Mouse (Mus musculus) cerebellum, postnatal 10 days (tissue): ENCODE measurements around the gene Iars.
"Not testable (repeated sequence)": the region's sequence is repeated elsewhere in the genome, so short reads cannot be mapped to it uniquely, and the experiment has no call there.

Source experiments
- DNase-seq, 2 experiments: peaks; one replicate each; pipeline ENCODE4 v3.0.0; 2021; ENCODE audit warnings: mixed read lengths in 2 of 2

Gene Iars

GRCm38 (mm10) chr13:49738011-49738410, 56.1 kb downstream of the Iars start:
- DNase-seq, result no peak

DNA sequence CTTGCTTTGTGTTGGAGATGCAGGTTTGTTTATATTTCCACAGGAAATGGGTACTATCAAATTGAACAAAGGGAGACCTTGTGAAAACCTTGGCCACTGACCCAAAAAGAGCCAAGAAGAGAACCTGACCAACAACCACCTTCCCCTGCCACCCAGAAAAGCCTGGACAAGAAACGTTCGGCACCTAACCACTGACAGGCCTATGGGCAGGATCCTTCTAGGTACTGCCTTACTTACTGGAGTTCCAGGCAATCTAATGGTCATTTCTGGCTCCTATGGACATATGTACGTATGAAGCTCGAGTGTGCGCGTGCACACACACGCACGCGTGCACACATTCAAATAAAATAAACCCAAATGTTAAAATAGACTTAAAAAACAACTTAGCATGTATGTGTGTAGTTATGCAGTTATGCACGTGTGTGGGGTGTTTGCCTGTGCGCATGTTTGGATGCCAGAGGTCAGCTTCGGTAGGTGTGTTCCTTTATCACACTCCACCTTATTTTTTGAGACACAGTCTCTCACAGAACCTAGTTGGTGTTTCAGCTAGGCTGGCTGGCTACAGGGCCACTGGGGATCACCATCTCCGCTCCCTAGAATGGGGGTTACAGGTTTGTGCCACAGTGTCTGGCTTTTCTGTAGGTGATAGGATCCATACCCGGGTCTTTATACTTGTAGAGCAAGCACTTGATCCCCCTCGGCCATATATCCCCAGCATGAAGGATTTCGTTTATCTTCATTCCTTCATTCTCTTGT, 59.6 kb downstream of the Iars start:
- DNase-seq, result no peak

GRCm38 (mm10) chr13:49756591-49756990, 74.7 kb downstream of the Iars start:
- DNase-seq, result no peak

DNA sequence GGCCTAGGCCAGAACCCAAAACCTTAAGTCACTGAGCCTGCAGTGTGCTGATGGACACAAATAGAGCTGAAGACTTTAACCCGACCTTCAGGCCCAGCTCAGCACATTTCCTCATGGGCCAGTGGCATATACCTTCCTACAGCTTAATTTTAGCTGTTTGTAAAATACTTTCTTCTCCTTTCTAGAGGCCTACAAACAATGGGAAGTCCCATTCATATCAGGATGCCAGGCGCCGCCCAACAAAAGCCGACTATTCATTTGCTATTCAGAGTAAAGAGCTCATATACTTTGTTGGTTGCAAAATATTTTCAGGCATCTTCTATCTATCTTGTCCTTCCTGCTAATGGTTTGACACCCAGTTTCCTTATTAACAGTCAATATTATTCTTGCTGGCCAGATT, 76.1 kb downstream of the Iars start:
- DNase-seq, result no peak

GRCm38 (mm10) chr13:49760675-49761074, 78.8 kb downstream of the Iars start:
- DNase-seq, result no peak

GRCm38 (mm10) chr13:49762208-49762607, 80.3 kb downstream of the Iars start:
- DNase-seq, result no peak

GRCm38 (mm10) chr13:49765306-49765705, 83.4 kb downstream of the Iars start:
- DNase-seq, result peak in 1 of 2 experiments; percentile 6

DNA sequence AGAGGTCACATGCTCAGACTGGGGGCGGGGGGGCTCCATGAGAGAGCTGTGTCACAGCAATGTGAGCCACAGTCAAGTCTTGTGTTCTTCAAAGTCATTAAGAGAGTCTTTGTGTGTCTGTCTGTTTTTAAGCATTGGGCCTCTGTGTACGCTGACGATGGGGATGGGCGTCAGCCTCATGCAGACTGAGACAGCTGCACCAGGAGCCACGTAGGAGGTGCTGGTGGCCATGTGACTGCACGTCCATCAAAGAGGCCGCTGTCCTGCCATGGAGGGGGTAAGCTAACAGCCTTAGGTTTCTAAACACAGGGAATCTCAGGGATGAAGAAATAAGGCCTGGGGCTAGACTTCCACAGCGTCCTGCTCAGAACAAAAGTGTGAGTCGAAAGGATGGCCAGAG, 84.4 kb downstream of the Iars start:
- no peak for DNase-seq

- DNase-seq, result no peak
Observed at GRCm38 (mm10) chr13:49768048-49768447, 86.1 kb downstream of the Iars start.

DNA sequence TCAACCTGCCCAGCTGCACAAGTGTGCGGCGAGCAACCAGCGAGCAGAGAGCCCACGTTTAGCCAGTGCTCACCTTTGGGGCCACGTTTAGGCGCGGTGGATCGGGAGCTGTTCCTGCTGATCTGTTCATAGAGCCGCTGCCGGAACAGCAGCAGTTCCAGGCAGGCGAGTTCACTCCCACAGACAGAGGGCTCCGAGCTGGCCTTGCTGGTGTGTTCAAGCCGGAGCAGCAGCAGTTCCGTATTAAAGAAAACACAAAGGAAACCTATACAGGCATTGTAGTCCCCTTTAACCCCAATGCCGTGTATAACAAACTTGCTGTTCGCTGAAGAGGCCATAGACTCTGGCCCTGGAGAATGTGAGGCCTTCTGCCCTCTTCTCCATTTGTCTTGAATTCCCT, 87.2 kb downstream of the Iars start:
- DNase-seq, result no peak

GRCm38 (mm10) chr13:49771536-49771935, 89.6 kb downstream of the Iars start:
- DNase-seq, result not testable (repeated sequence)
